Mouse (Mus musculus): ENCODE results near the gene Notum.
"Not testable (repeated sequence)": the region's sequence is repeated elsewhere in the genome, so short reads cannot be mapped to it uniquely, and the experiment has no call there.

Gene Notum

GRCm38 (mm10) chr11:120661076-120661460 lies at the start of gene Notum:
Notum (minus strand) TSS chr11:120661175.
- no peak for DNase-seq

DNA sequence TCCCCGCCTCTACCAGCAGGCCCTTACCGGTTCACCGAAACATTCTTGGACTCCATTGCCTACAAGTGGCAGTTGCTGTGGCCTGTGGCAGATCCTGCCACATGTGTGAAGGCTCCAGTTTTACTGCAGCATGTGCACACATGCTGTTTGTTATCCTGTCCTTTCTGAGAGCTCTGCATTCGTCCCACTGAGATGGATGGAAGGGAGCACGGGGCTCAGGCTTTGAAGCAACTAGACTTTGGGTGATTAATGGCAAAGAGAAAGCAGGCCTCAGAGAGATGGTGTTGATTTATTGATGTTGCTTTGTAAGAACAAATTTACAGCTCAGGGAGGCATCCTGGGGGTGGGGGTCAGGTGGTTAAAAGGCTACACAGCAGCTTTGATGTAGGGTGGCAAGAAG lies 49.7 kb upstream of the Notum start:
- DNase-seq, result no peak

DNA sequence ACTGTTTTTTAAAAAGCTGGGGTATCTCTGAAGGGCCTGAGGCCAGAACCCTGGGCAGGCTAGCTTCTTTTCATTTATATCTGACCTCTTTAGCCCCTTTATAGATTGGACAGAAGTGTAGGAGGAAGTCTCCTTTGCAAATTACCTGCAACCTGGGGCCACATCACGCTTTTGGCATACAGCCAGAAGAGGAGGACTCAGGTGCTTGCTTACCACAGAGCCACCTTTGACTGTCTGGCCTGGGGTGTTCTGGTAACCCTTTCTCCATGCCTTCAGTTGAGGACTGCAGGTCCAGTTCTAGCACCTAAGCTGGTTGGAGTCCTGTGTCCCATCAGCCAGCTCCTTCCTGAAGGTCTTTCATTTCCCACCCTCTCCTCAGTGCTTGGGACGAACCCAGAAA lies 48.6 kb upstream of the Notum start:
- no peak for DNase-seq

- no peak for DNase-seq
Observed at GRCm38 (mm10) chr11:120707969-120708368, 47.0 kb upstream of the Notum start.

DNA sequence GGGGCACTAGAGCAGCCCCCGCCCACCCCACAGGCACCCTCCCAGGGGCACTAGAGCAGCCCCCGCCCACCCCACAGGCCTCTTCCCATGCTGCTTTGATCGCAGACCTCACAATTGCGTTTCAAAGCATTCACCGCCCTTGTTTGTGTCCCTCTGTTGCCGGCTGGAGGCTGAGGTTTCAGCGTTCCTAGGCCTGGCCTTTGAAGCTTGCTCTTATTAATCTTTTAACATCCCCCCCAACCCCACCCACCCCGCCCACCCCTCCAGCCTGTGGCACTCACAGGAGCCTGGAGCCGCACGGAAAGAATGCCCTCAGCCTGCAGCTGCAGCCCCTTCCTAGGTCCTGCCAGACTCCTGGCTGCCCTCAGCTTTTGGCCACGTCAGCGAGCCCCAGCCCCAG lies 46.2 kb upstream of the Notum start:
- no peak for DNase-seq

- DNase-seq, result no peak
Observed at GRCm38 (mm10) chr11:120706120-120706519, 45.1 kb upstream of the Notum start.

GRCm38 (mm10) chr11:120704486-120705325 lies 43.7 kb upstream of the Notum start:
- DNase-seq, result no peak

- no peak for DNase-seq
Observed at GRCm38 (mm10) chr11:120703696-120704454, 42.9 kb upstream of the Notum start.

DNA sequence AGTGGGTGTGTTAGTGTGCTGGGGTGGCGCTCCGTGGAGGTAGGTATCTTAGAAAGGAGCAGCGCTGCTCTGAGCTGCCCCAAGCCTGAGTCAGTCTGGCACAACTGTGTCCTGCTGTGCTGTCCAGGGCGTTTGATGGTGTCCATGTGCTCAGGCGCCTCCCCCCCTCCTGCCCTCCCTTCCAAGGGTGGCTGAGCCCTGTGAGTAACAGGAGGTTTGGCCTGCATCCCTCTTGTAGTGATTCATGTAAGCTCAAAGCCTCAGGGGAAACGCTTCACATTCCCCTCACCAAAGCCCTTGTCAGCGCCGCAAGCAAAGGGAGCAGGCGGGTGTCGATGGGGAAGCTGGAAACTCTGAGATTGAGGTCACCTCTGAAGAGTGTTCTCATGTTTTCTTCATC lies 36.8 kb upstream of the Notum start:
- DNase-seq, result no peak

GRCm38 (mm10) chr11:120696568-120696967 lies 35.6 kb upstream of the Notum start:
- no peak for DNase-seq

- peak; percentile 80 for DNase-seq
Observed at GRCm38 (mm10) chr11:120695641-120696040, 34.7 kb upstream of the Notum start.

DNA sequence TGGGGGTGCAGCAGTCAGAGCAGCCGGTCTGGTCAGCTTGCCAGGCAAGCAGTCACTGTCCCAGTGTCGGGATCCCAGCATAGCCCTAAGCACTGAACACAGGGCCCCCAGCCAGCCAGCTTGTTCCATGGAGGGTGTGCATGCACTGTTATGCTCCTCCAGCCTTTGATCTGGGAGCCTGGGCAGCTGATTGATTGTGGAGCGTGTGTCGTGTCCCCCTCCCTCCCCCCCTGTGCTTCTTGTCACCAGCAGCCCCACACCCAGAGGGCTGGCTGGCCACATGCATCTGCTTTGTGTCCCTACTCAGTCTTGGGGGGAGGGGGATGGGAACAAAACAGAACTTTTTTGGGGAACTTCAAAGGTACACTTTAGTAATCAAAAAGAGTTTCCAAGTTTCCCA lies 34.2 kb upstream of the Notum start:
- DNase-seq, result no peak

DNA sequence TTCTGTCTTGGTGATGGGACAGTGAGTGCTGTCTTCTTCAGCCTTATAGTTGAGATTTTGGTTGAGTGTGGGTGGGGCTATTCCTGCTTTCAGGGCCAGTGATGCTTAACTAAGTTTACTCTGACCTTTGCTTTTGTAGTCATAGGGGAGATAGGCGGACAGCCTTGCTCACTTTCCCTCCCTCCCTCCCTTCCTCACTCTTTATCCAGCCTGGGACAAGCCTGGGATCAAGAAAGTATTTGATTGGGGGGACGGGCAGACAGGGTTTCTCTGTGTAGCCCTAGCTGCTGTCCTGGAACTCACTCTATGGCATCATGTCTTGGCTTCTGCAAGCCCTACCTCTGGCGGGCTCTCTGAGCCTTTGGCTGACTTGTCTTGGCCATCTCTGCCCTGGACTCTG lies 32.5 kb upstream of the Notum start:
- peak; percentile 36 for DNase-seq

GRCm38 (mm10) chr11:120692471-120693011 lies 31.6 kb upstream of the Notum start:
- peak; percentile 84 for DNase-seq

DNA sequence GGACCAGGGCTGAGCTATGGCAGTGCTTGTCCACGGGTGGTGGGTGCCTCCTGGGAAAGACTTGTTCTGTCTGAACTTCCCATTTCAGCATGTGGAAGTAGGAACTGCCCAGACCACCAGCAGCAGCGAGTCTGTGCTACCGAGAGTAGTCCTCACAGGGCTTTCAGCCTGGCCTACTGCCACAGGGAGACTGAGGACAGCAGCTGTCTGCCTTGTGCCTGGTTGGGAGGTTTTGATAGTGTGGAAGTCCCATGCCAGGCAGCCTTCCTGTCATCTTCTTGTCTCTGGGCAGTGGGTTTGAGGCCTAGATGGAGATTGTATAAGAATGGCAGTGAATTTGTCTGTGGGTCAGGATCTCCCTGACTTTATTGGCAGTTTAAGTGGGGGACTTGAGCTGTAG lies 28.4 kb upstream of the Notum start:
- no peak for DNase-seq

- DNase-seq, result no peak
Observed at GRCm38 (mm10) chr11:120686650-120687272, 25.8 kb upstream of the Notum start.

- no peak for DNase-seq
Observed at GRCm38 (mm10) chr11:120684660-120685059, 23.7 kb upstream of the Notum start.

DNA sequence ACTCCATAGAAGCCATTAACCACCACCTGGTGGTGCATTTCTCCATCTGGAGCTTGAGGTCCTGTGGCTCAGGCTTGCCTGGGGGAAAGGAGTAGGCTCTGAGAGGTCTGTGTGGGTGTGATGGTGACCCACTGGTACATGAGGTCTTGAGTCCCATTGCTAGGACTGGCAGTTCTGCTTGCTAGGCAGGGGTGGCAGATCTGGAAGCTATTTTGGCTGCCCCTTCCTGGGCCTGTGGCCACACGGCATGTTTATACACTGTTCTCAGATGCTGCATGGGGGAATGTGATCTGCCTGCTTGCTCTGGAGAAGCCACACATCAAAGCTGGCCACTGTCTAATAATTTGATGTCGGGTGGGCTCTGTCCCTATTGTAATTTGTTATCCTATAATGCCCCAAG lies 23.1 kb upstream of the Notum start:
- DNase-seq, result no peak

GRCm38 (mm10) chr11:120683536-120683935 lies 22.6 kb upstream of the Notum start:
- DNase-seq, result no peak

DNA sequence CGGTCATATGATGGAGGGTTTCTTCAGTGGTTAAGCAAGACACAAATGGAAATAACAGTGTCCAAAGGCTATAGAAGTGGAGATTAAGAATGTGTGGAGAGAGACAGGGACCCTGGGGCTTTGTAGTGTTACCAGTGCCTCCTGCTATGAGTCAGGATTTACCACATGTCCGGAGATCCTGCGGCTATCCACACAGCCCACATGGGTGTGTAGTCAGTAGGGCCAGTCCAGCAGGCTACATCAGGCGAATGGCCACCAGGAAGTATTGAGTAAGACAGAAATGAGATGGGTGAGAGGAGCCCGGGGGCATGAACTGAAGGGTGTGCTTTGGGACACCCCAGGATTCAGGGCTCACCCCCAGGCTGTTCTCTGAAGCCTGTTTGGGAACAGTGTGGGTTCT lies 21.7 kb upstream of the Notum start:
- DNase-seq, result no peak

- DNase-seq, result peak; percentile 88
Observed at GRCm38 (mm10) chr11:120679909-120680308, 18.9 kb upstream of the Notum start.

DNA sequence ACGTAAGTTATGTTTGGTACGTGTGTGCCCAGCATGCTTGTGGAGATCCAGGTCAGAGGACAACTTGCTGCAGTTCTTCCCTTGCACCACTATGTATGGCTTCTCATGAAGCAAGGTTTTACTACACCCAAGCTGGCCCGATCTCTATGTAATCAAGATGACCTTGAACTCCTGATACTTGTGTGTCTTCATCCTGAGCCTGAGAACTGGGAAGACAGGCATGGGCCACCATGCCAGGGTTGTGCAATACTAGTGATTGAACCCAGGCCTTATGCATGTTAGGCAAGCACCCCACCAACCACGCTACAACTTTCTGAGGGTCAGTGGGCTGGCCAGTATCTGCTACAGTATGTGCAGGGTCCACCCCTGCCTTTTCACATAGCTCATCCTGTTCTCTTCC lies 16.0 kb upstream of the Notum start:
- DNase-seq, result no peak

DNA sequence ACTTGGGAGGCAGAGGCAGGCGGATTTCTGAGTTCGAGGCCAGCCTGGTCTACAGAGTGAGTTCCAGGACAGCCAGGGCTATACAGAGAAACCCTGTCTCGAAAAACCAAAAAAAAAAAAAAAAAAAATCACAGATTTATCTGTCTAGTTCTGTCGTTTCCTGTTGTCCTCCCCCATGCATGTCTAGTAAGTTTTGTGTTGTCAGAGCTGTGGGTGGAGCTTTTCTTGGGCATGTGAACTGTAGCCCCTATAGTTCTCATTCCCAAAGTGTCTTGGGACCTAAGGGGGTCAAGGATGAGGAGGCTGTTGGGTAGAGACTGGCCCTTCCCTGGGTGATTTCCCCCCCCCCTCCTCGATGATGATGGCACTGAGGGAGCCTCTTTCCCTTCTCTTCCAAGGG lies 14.9 kb upstream of the Notum start:
- DNase-seq, result not testable (repeated sequence)
